ENCODE assay signal across 14 mouse cellular contexts in the genomic region with DNA sequence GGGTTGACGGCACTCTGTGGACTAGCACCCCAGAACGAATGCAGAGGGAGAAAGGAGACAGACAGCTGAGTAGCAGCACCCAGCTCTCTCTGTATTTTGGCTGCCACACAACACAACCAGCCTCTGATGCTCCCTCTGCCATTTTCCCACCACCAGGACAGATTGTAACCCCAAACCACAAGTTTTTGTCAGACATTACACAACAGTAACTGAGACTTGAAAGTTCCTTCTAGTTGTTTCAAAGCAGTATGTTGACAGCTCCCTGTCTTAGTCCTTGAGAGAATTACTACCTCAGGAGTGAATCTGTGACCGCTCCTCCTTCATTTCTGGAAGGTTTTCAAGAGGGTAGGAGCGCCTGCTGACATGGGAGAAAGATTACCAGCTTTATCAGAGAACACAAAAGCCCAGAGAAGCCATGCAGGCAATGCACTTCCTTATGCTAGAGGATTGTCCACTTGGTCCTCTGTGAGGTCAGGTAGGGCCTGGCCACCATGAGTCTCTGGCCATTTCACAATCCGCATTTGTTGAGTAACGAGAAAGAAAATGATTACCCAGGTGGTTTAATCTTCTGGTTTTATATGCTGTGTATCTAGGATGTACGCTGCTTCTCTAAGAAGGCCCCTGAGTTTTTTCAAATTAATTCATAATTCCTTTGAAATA.
"Had no signal": no experiment of that assay in that cellular context is flagged by ENCODE, and none has a peak within 500 bp of the region (broad histone marks: within the 10 kb centered on the region; RNA-seq: fewer than 3 reads in every experiment).

No protein-coding gene starts in this region.

- H3K4me1 ChIP-seq: limb, embryonic 10.5 days; liver, embryonic 15.5 days; stomach, embryonic 15.5 days had no signal

- ATAC-seq: intestine, embryonic 16.5 days; lung, postnatal 0 days had no signal

- DNase-seq: kidney, postnatal 25 days; lung, adult 2 months; retina, postnatal 1 day; thymus, adult 2 months; thymus, postnatal 25 days had no signal

- H3K36me3 ChIP-seq: limb, embryonic 10.5 days; liver, embryonic 15.5 days; neural tube, embryonic 12.5 days; stomach, embryonic 15.5 days had no signal

- H3K9me3 ChIP-seq: limb, embryonic 10.5 days; liver, embryonic 15.5 days; neural tube, embryonic 12.5 days; stomach, embryonic 15.5 days had no signal

- H3K9ac ChIP-seq: liver, embryonic 15.5 days; neural tube, embryonic 12.5 days; stomach, embryonic 15.5 days had no signal

- H3K27me3 ChIP-seq: liver, embryonic 15.5 days; neural tube, embryonic 12.5 days; stomach, embryonic 15.5 days had no signal

- H3K4me3 ChIP-seq: left cerebral cortex, adult 2 months; limb, embryonic 10.5 days; liver, embryonic 15.5 days; neural tube, embryonic 12.5 days; stomach, embryonic 15.5 days had no signal

- H3K27ac ChIP-seq: left cerebral cortex, adult 2 months; limb, embryonic 10.5 days; liver, embryonic 15.5 days; macrophage; neural tube, embryonic 12.5 days; stomach, embryonic 15.5 days had no signal

- H3K4me2 ChIP-seq: liver, embryonic 11.5 days; liver, embryonic 15.5 days; neural tube, embryonic 12.5 days; stomach, embryonic 15.5 days had no signal
